Mouse (Mus musculus): ENCODE measurements around the gene Lat.

Gene Lat

GRCm38 (mm10) chr7:126332691-126333090 lies 36.7 kb downstream of the Lat start:
- 61% methylated on average over 3 of the region's 3 CpGs for WGBS

GRCm38 (mm10) chr7:126330693-126331092 lies 38.7 kb downstream of the Lat start:
- WGBS, result 79% methylated on average over 2 of the region's 2 CpGs

GRCm38 (mm10) chr7:126329907-126330645 lies 39.3 kb downstream of the Lat start:
- WGBS, result 74% methylated on average over 9 of the region's 9 CpGs

- 87% methylated on average over 5 of the region's 6 CpGs for WGBS
These were observed 40.5 kb downstream of the Lat start for GRCm38 (mm10) chr7:126328848-126329247.

GRCm38 (mm10) chr7:126325576-126326273 lies 43.6 kb downstream of the Lat start:
- 23% methylated on average over 9 of the region's 9 CpGs for WGBS

- 47% methylated on average over 3 of the region's 3 CpGs for WGBS
These were observed 44.6 kb downstream of the Lat start for GRCm38 (mm10) chr7:126324791-126325190.

- 5% methylated on average over 11 of the region's 11 CpGs for WGBS
These were observed 45.6 kb downstream of the Lat start for GRCm38 (mm10) chr7:126323729-126324128.

GRCm38 (mm10) chr7:126314273-126314672 lies 55.1 kb downstream of the Lat start:
- 80% methylated on average over 8 of the region's 8 CpGs for WGBS
